Mouse (Mus musculus) adipocyte (in vitro differentiated cells): ENCODE measurements at regions not wholly inside any gene's neighbourhood (a gene's known extent, or its start where the extent isn't known, plus 50 kb on each side); places are given as distances from the start of the nearest gene placed in this dataset.
A peak's percentile ranks its signal among the peaks of the same experiment; 100 is the strongest.
"Not testable (repeated sequence)": the region's sequence is repeated elsewhere in the genome, so short reads cannot be mapped to it uniquely, and the experiment has no call there.

Experiments used
- DNase-seq: peaks from one replicate; pipeline ENCODE4 v3.0.0-alpha.2; 2016; ENCODE audit warnings: low spot score

DNA sequence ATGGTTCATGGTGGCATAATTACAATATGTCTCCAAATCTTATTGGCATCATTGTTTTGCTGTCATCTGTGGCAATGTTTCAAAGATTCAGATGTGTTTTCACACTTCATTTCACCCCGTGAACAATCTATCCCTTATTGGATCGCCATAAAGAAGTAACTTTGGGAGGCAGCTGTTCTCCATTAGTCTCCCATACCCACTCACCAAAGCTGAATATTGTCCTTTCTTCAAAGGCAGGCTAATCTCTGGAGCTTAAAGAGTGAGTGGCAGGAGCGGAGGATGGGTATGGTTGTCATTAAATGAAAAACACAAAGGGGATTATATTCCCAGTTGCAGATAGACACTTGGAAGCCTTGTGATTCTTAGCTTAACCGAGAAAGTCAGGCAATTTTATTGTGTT lies 2660.3 kb upstream of the Gm12353 start:
- no peak for DNase-seq

GRCm38 (mm10) chr4:16954591-16954990 lies 2650.7 kb upstream of the Gm12353 start:
- DNase-seq, result not testable (repeated sequence)

DNA sequence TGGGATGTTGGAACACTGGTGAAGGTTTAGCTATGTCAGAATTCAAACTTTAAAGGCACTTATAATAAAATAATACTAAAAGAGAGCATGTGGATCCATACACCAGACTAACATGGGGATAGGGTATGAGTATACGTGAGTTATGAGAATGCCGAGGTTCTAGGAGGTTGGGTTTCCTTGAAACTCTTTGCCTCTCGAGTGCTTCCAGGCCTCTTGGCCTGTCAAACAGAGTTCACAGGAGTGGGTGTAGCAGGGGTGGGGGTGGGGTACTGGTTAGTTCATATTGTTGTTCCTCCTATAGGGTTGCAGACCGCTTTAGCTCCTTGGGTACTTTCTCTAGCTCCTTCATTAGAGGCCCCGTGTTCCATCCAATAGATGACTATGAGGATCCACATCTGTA lies 2650.3 kb upstream of the Gm12353 start:
- DNase-seq, result not testable (repeated sequence)

- no peak for DNase-seq
These were observed 2623.5 kb upstream of the Gm12353 start for GRCm38 (mm10) chr4:16981733-16982230.

GRCm38 (mm10) chr4:17026685-17027084 lies 2578.6 kb upstream of the Gm12353 start:
- peak; percentile 24 for DNase-seq
